Mouse (Mus musculus): ENCODE data around the gene Cfap44. TPM values are rescaled to one million over a fixed set of nuclear protein-coding genes. Genes with fewer than 3 reads are reported as not detected.

The Cfap44 gene
- polyA plus RNA-seq, 1 experiment from 2014 or later: 6.7 TPM

- no peak overlapping the region for H3K4me2 ChIP-seq (replicated peaks; ENCODE audit: low read depth, low read length)
- H3K27ac ChIP-seq (ENCODE audit: low read depth, low read length): no peak overlapping the region
- H3K9ac ChIP-seq (ENCODE audit: low read depth, low read length): no peak overlapping the region
- H3K9me3 ChIP-seq (ENCODE audit: control insufficient read depth, low read length): no peaks in the 10 kb centered on the region
- WGBS: 95% methylated on average over 2 of the region's 2 CpGs
- no peaks in the 10 kb centered on the region for H3K4me1 ChIP-seq (replicated peaks; ENCODE audit: control insufficient read depth, insufficient read depth, low read length)
- no peaks in the 10 kb centered on the region for H3K27me3 ChIP-seq (ENCODE audit: control insufficient read depth, insufficient read depth, low read length)
- no peak for DNase-seq (ENCODE audit: low spot score)
- no peak overlapping the region for H3K4me3 ChIP-seq (ENCODE audit: low read depth, low read length)
- ATAC-seq (ENCODE audit: low FRiP score): no peak
- no peaks in the 10 kb centered on the region for H3K36me3 ChIP-seq (ENCODE audit: control insufficient read depth, insufficient read depth, low read length)
These were observed 63.3 kb downstream of the Cfap44 start for GRCm38 (mm10) chr16:44457858-44458257.

- no peaks in the 10 kb centered on the region for H3K36me3 ChIP-seq (ENCODE audit: control insufficient read depth, insufficient read depth, low read length)
- no peaks in the 10 kb centered on the region for H3K27me3 ChIP-seq (ENCODE audit: control insufficient read depth, insufficient read depth, low read length)
- H3K9ac ChIP-seq (ENCODE audit: low read depth, low read length): no peak overlapping the region
- no peak for DNase-seq (ENCODE audit: low spot score)
- no peak overlapping the region for H3K4me3 ChIP-seq (ENCODE audit: low read depth, low read length)
- WGBS: 96% methylated on average over 2 of the region's 2 CpGs
- no peaks in the 10 kb centered on the region for H3K4me1 ChIP-seq (replicated peaks; ENCODE audit: control insufficient read depth, insufficient read depth, low read length)
- no peaks in the 10 kb centered on the region for H3K9me3 ChIP-seq (ENCODE audit: control insufficient read depth, low read length)
- no peak overlapping the region for H3K4me2 ChIP-seq (replicated peaks; ENCODE audit: low read depth, low read length)
- no peak for ATAC-seq (ENCODE audit: low FRiP score)
- H3K27ac ChIP-seq (ENCODE audit: low read depth, low read length): no peak overlapping the region
These were observed 64.2 kb downstream of the Cfap44 start for GRCm38 (mm10) chr16:44458826-44459225.

- Histone ChIP-seq H3K4me2 (replicated peaks; ENCODE audit: low read depth, low read length) (no peak overlapping the region), H3K9ac (ENCODE audit: low read depth, low read length) (no peak overlapping the region), H3K27me3 (ENCODE audit: control insufficient read depth, insufficient read depth, low read length) (no peaks in the 10 kb centered on the region), H3K27ac (ENCODE audit: low read depth, low read length) (no peak overlapping the region), H3K4me1 (replicated peaks; ENCODE audit: control insufficient read depth, insufficient read depth, low read length) (no peaks in the 10 kb centered on the region), H3K36me3 (ENCODE audit: control insufficient read depth, insufficient read depth, low read length) (no peaks in the 10 kb centered on the region), H3K9me3 (ENCODE audit: control insufficient read depth, low read length) (no peaks in the 10 kb centered on the region), H3K4me3 (ENCODE audit: low read depth, low read length) (no peak overlapping the region)
- 90% methylated on average over 5 of the region's 5 CpGs for WGBS
- no peak for DNase-seq (ENCODE audit: low spot score)
- no peak for ATAC-seq (ENCODE audit: low FRiP score)
These were observed 66.3 kb downstream of the Cfap44 start for GRCm38 (mm10) chr16:44460922-44461321.

GRCm38 (mm10) chr16:44475281-44475680, 80.7 kb downstream of the Cfap44 start:
- H3K27ac ChIP-seq (ENCODE audit: low read depth, low read length): no peak overlapping the region
- H3K9me3 ChIP-seq (ENCODE audit: control insufficient read depth, low read length): no peaks in the 10 kb centered on the region
- no peaks in the 10 kb centered on the region for H3K36me3 ChIP-seq (ENCODE audit: control insufficient read depth, insufficient read depth, low read length)
- 90% methylated on average over 14 of the region's 14 CpGs for WGBS
- H3K9ac ChIP-seq (ENCODE audit: low read depth, low read length): no peak overlapping the region
- DNase-seq (ENCODE audit: low spot score) (no peak), ATAC-seq (ENCODE audit: low FRiP score) (no peak)
- H3K27me3 ChIP-seq (ENCODE audit: control insufficient read depth, insufficient read depth, low read length): no peaks in the 10 kb centered on the region
- no peak overlapping the region for H3K4me3 ChIP-seq (ENCODE audit: low read depth, low read length)
- H3K4me1 ChIP-seq (replicated peaks; ENCODE audit: control insufficient read depth, insufficient read depth, low read length): no peaks in the 10 kb centered on the region
- no peak overlapping the region for H3K4me2 ChIP-seq (replicated peaks; ENCODE audit: low read depth, low read length)

- WGBS: 89% methylated on average over 11 of the region's 11 CpGs
- no peaks in the 10 kb centered on the region for H3K9me3 ChIP-seq (ENCODE audit: control insufficient read depth, low read length)
- ATAC-seq (ENCODE audit: low FRiP score): 0 out of 2 replicates have a peak, but pooled peaks have one; percentile 45
- H3K36me3 ChIP-seq (ENCODE audit: control insufficient read depth, insufficient read depth, low read length): no peaks in the 10 kb centered on the region
- H3K4me1 ChIP-seq (replicated peaks; ENCODE audit: control insufficient read depth, insufficient read depth, low read length): no peaks in the 10 kb centered on the region
- no peak overlapping the region for H3K4me2 ChIP-seq (replicated peaks; ENCODE audit: low read depth, low read length)
- no peaks in the 10 kb centered on the region for H3K27me3 ChIP-seq (ENCODE audit: control insufficient read depth, insufficient read depth, low read length)
- H3K9ac ChIP-seq (ENCODE audit: low read depth, low read length): no peak overlapping the region
- H3K4me3 ChIP-seq (ENCODE audit: low read depth, low read length): no peak overlapping the region
- no peak overlapping the region for H3K27ac ChIP-seq (ENCODE audit: low read depth, low read length)
- no peak for DNase-seq (ENCODE audit: low spot score)
These were observed 81.2 kb downstream of the Cfap44 start for GRCm38 (mm10) chr16:44475682-44476375.

GRCm38 (mm10) chr16:44478767-44479166, 84.2 kb downstream of the Cfap44 start:
- ATAC-seq (ENCODE audit: low FRiP score) (no peak), DNase-seq (ENCODE audit: low spot score) (no peak)
- no peaks in the 10 kb centered on the region for H3K4me1 ChIP-seq (replicated peaks; ENCODE audit: control insufficient read depth, insufficient read depth, low read length)
- 0 out of 2 replicates have a peak, but pooled peaks cover 2% of the 10 kb centered on the region for H3K36me3 ChIP-seq (ENCODE audit: control insufficient read depth, insufficient read depth, low read length)
- H3K9me3 ChIP-seq (ENCODE audit: control insufficient read depth, low read length): no peaks in the 10 kb centered on the region
- no peak overlapping the region for H3K27ac ChIP-seq (ENCODE audit: low read depth, low read length)
- no peak overlapping the region for H3K4me3 ChIP-seq (ENCODE audit: low read depth, low read length)
- no peak overlapping the region for H3K4me2 ChIP-seq (replicated peaks; ENCODE audit: low read depth, low read length)
- 51% methylated on average over 18 of the region's 18 CpGs for WGBS
- no peaks in the 10 kb centered on the region for H3K27me3 ChIP-seq (ENCODE audit: control insufficient read depth, insufficient read depth, low read length)
- H3K9ac ChIP-seq (ENCODE audit: low read depth, low read length): no peak overlapping the region

- no peaks in the 10 kb centered on the region for H3K4me1 ChIP-seq (replicated peaks; ENCODE audit: control insufficient read depth, insufficient read depth, low read length)
- no peaks in the 10 kb centered on the region for H3K27me3 ChIP-seq (ENCODE audit: control insufficient read depth, insufficient read depth, low read length)
- no peak overlapping the region for H3K4me3 ChIP-seq (ENCODE audit: low read depth, low read length)
- 91% methylated on average over 14 of the region's 14 CpGs for WGBS
- no peak for DNase-seq (ENCODE audit: low spot score)
- no peak overlapping the region for H3K9ac ChIP-seq (ENCODE audit: low read depth, low read length)
- no peak for ATAC-seq (ENCODE audit: low FRiP score)
- no peak overlapping the region for H3K27ac ChIP-seq (ENCODE audit: low read depth, low read length)
- no peaks in the 10 kb centered on the region for H3K9me3 ChIP-seq (ENCODE audit: control insufficient read depth, low read length)
- no peak overlapping the region for H3K4me2 ChIP-seq (replicated peaks; ENCODE audit: low read depth, low read length)
- 0 out of 2 replicates have a peak, but pooled peaks cover 2% of the 10 kb centered on the region for H3K36me3 ChIP-seq (ENCODE audit: control insufficient read depth, insufficient read depth, low read length)
These were observed 85.3 kb downstream of the Cfap44 start for GRCm38 (mm10) chr16:44479852-44480251.

GRCm38 (mm10) chr16:44480616-44481015, 86.0 kb downstream of the Cfap44 start:
- Histone ChIP-seq H3K9ac (ENCODE audit: low read depth, low read length) (no peak overlapping the region), H3K9me3 (ENCODE audit: control insufficient read depth, low read length) (no peaks in the 10 kb centered on the region), H3K4me3 (ENCODE audit: low read depth, low read length) (no peak overlapping the region), H3K4me2 (replicated peaks; ENCODE audit: low read depth, low read length) (no peak overlapping the region), H3K4me1 (replicated peaks; ENCODE audit: control insufficient read depth, insufficient read depth, low read length) (no peaks in the 10 kb centered on the region), H3K27me3 (ENCODE audit: control insufficient read depth, insufficient read depth, low read length) (no peaks in the 10 kb centered on the region), H3K27ac (ENCODE audit: low read depth, low read length) (no peak overlapping the region), H3K36me3 (ENCODE audit: control insufficient read depth, insufficient read depth, low read length) (peaks cover 2% of the 10 kb centered on the region; the same call in 1 of the 2 replicates)
- ATAC-seq (ENCODE audit: low FRiP score): no peak
- no peak for DNase-seq (ENCODE audit: low spot score)
- WGBS: 76% methylated on average over 7 of the region's 7 CpGs
